Mouse (Mus musculus): Measurements from ENCODE around the gene Gys2.

The Gys2 gene

DNA sequence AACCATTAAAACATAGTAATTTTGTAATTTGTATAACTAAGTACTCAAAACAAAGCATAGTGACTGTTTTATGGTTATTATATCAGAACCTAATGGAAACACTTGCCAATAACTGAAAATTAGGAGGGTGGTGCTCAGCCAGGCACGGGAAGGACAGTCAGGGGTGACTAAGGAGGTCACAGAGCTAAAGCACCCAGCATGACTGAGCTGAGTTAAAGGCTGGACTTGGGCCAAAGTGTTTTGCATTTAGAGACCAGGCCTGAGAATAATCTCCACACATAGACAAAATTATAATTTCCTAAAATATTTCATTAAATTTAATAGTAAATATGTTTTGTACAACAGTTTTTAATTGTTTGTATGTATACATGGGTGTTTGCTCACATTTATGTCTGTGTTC, 95.8 kb downstream of the Gys2 start:
- DNase-seq (ENCODE audit: low read depth, low spot score): no peak

All from A20 (cell line).